Mouse (Mus musculus) WW6 (cell line): Measurements from ENCODE around the gene Aff1.

Source experiments
- DNase-seq: peaks from one replicate; pipeline ENCODE4 v3.0.0-alpha.2; 2013; ENCODE audit warnings: low read depth, low spot score

Aff1 gene

DNA sequence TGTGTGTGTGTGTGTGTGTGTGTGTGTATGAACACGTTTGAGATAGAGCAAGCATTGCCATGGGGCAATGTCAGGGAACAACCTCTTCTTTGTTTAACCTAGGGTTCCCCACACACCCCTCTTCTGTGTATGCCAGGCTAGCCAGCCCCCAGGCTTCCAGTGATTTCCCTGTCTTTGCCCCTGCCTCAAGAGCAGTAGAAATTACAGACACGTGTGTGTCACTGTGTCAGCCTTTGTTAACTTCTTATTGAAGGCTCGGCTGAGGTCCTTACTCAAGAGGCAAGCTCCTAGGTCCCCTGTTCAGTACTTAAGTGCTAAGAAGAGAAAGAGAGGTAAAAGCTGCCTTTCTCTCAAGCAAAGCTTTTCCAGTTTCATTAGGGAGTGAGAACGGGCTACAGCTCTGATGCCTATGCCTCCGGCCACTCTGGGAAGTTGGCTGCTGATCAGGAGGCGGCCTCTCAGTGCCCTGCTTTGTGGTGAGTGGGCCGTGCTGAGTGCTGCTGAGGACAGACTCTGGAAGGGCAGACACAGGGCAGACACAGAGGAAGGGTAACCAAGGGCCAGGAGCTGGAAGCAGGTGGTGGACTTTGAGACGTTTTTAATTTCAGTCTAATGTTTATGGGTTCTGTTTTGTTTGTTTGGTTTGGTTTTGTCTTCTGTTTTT is 111.9 kb downstream of the Aff1 start:
- DNase-seq: no peak

DNA sequence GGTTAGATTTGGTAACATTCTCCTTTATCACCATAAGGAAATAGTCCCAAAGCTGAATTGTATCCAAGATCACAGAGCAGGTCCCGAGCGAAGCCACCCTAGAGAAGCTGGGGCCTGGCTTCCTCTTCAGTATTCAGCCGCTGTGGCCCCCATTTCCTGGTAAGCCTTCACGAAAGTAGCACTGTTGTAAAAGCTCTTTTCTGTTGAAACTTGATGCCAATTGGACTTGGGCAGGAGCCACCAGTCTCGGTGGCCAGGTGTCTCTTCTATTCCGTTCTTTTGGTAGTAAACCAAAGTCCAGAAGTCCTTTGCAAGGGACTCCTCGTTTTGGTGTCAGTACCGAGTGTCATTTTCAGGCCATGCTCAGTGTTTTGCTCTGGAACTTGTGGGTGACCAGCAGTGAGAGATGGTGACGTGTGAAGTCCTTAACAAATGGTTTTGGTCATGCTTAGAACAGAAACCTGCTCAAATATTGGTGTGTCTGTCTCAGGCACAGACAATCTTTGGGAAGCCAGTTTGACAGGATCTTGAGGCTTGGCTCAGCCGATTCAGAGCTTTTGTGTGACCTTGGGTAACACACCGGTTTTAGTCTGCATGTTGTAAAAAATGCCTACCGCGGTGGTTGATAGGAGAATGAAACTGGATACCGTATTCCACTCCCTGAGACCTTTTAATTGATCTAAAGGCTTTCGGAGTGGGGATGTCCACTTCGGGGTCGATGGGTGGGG is 114.8 kb downstream of the Aff1 start:
- no peak for DNase-seq

DNA sequence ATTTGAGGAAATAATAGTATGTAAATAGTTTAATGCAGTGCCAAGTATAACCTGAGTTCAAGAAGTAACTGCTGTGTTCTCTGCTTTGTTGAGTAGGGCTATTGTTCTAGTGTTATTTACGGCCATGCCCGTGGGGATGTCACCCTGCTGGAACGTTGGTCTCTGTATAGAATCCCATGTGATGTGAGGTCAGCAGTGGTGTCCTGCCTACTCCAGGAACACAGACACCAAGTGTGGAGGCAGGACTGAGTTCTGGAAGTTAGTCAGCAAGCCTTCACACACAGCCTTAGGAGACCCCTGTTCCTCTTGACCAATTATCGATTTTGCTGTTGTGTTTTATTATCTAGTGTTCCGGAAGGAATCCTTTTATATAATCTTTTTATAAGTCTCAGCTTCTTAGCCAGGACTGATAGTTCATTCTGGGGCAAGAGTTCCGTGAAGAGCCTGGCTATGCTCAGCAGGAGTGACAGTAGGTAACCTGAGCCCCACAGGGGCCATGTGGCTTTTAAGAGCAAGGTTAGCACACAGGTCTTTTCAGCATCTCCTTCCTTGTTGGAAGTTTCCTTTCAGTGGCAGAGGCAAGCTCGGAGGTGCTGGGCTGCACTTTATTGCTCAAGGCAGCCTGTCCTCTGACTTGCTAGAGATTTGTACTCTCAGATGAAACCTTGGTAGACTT is 115.6 kb downstream of the Aff1 start:
- DNase-seq: no peak

- DNase-seq: no peak
Measured at GRCm38 (mm10) chr5:103809674-103810330, 117.6 kb downstream of the Aff1 start.

- DNase-seq: peak; percentile 70
Measured at GRCm38 (mm10) chr5:103813291-103813690, 121.1 kb downstream of the Aff1 start.

GRCm38 (mm10) chr5:103813997-103814542 is 121.9 kb downstream of the Aff1 start:
- DNase-seq: no peak

- no peak for DNase-seq
Measured at GRCm38 (mm10) chr5:103814551-103815248, 122.5 kb downstream of the Aff1 start.

DNA sequence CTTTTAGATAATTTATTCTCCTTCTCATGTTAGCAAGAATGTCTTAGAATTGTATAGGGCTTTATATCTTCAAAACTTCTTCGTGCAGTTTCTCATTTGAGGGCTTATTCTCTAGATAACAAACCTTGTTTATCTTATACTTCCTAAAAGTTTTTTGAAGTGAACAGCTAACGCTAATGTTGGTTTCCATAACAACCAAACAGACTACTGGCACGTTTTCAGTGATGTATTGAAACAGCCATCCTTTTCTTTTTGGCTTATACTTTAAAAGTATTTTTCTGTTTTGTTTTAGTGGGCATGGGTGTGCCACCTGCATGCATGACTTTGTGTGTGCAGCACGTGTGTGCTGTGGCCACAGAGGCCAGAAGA is 123.1 kb downstream of the Aff1 start:
- DNase-seq: no peak

DNA sequence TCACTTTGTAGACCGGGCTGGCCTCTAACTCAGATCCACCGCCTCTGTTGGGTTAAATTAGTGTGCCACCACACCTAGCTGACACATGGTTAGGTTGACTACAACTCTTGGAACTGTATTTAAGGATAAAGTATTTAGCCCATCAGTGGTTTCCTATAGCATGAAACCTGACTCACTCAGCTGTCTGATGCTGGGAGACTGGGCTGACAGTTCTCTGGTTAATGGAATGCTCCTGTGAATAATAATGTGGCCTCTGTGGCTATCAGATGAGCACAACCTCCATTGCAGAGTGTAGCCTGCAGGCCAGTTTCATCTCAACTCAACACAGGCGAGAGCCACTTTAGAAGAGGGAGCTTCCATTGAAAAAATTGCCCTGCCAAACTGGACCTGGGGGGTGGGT is 124.5 kb downstream of the Aff1 start:
- no peak for DNase-seq

GRCm38 (mm10) chr5:103817754-103818153 is 125.6 kb downstream of the Aff1 start:
- DNase-seq: peak; percentile 65

DNA sequence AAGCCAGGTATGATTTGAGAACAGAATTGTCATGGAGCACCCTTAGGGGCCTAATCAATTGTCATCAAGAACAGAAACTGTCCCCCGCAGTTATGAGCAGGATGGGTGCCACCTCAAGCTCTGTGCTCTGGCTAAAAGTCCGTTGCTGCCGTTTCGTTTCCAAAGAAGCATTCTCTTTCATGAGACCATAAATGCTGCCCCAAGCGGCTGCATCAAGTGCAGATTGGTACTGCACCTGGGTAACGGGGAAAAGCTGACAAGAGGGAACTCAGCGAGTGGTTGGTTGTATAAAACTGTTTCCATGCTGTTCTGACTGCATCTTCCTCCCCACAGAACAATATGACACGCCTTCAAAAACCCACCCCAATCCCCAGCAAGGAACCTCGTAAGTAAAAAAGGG is 126.4 kb downstream of the Aff1 start:
- no peak for DNase-seq

DNA sequence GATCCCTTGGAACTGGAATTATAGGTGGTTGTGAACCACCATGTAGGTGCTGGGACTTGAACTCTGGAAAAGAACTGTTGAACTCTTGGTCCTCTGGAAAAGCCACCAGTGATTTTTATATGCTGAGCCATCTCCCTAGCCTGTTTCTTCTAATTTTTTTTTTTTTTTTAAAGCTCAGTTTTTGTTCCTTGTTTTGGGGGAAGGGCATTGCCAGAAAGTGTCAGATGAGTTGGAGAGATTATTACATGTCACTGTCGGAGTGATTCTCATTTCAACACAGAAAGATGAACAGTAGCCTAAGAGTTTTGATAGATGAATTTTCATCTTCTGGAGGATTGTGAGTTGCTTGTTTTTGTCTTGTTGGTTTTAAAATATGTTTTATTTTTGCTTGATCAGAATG is 127.5 kb downstream of the Aff1 start:
- no peak for DNase-seq

GRCm38 (mm10) chr5:103821062-103821461 is 128.9 kb downstream of the Aff1 start:
- no peak for DNase-seq

DNA sequence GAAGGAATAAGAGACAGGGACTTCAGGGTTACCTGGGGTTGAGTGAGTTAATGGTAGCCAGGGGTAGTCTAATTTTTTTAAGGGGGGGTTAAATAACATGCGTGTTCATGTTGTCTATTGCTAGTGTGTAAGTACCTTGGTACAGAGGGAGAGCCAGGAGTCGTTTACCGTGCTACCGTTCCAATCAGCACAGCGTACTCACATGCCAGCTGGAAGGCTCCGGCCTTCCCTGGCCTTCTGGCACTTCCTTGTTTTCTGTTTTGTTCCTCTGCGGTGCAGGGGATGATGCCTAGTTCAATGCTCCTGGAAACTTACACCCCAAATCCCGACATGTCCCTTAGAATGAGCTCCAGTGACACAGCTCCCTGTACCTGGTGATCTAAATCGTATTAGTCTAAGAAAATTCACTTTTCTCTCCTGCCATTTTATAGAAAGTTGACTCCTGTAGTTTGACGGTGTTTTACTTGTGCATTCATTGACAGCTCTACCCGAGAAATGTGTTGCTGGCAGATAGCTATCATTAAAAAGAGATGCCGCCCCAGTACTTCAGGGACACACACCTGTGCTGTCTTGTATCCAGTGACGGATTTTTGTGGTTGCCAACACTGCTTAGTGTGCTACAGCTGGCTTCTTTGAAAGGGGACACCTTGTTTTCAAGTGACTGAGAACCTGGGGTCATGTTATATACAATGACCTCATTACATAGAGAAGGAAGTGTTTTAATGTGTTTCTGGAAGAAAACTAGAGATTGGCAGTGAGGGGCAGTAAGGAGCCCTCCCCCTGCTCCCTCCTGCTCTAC is 129.5 kb downstream of the Aff1 start:
- DNase-seq: no peak

- DNase-seq: no peak
Measured at GRCm38 (mm10) chr5:103822949-103823348, 130.8 kb downstream of the Aff1 start.

- DNase-seq: no peak
Measured at GRCm38 (mm10) chr5:103828304-103828703, 136.1 kb downstream of the Aff1 start.

- no peak for DNase-seq
Measured at GRCm38 (mm10) chr5:103828729-103829128, 136.6 kb downstream of the Aff1 start.

GRCm38 (mm10) chr5:103829158-103829557 is 137.0 kb downstream of the Aff1 start:
- DNase-seq: no peak

GRCm38 (mm10) chr5:103830886-103831285 is 138.7 kb downstream of the Aff1 start:
- DNase-seq: no peak

GRCm38 (mm10) chr5:103835471-103836147 is 143.4 kb downstream of the Aff1 start:
- DNase-seq: no peak
